Mouse (Mus musculus) midbrain, embryonic 14.5 days (tissue): Measurements from ENCODE around the gene Med17. TPM values are rescaled to one million over a fixed set of nuclear protein-coding genes. Genes with fewer than 3 reads are reported as not detected.

ENCODE experiments used
- ATAC-seq: fragments of 200-750 bp; cut with Nextera tagmentation; 2 replicates; pipeline ENCODE4 v1.8.0; 2017; ENCODE audit warnings: moderate number of reproducible peaks, moderate library complexity; ENCODE audit not compliant: low FRiP score, low TSS enrichment
- DNase-seq: peaks from one replicate; pipeline ENCODE4 v3.0.0-alpha.2; 2015
- H3K27ac ChIP-seq: fragments of 300-500 bp; sonication (generic); replicated peaks from 2 replicates; pipeline ENCODE4 v1.5.1; 2014; ENCODE audit warnings: mild to moderate bottlenecking, low read depth, low read length, moderate library complexity
- H3K27me3 ChIP-seq: fragments of 300-500 bp; sonication (generic); 2 replicates; pipeline ENCODE4 v1.6.1; 2014; ENCODE audit warnings: low read length, control low read depth, mixed read lengths; ENCODE audit not compliant: control insufficient read depth, insufficient read depth
- H3K36me3 ChIP-seq: fragments of 300-500 bp; sonication (generic); 2 replicates; pipeline ENCODE4 v1.6.1; 2014; ENCODE audit warnings: low read length, control low read depth; ENCODE audit not compliant: control insufficient read depth, insufficient read depth
- H3K4me1 ChIP-seq: fragments of 300-500 bp; sonication (generic); 2 replicates; pipeline ENCODE4 v1.6.1; 2014; ENCODE audit warnings: mild to moderate bottlenecking, antibody characterized with exemption, low read length, control low read depth; ENCODE audit not compliant: control insufficient read depth, insufficient read depth
- H3K4me2 ChIP-seq: fragments of 300-500 bp; sonication (generic); 2 replicates; pipeline ENCODE4 v1.6.1; 2014; ENCODE audit warnings: mild to moderate bottlenecking, low read length, moderate library complexity
- H3K4me3 ChIP-seq: fragments of 300-500 bp; sonication (generic); replicated peaks from 2 replicates; pipeline ENCODE4 v1.5.1; 2014; ENCODE audit warnings: low read depth, low read length
- H3K9ac ChIP-seq: fragments of 300-500 bp; sonication (generic); replicated peaks from 2 replicates; pipeline ENCODE4 v1.6.1; 2014; ENCODE audit warnings: mild to moderate bottlenecking, low read length, moderate library complexity
- H3K9me3 ChIP-seq: fragments of 300-500 bp; sonication (generic); 2 replicates; pipeline ENCODE4 v1.6.1; 2016; ENCODE audit warnings: low read length, control low read depth, mixed read lengths; ENCODE audit not compliant: control insufficient read depth
- WGBS: fragments of 180-500 bp; shearing (Covaris S2); extraction: QIAGEN DNeasy Blood & Tissue Kit; methylation state at CpG from one replicate; pipeline ENCODE4 v1.1.7; 2014; 5-methylcytosine and 5-hydroxymethylcytosine counted together
- polyA plus RNA-seq: library from polyadenylated mRNA; unstranded; fragments of >200 nt; fragmentation: Nextera tagmentation; extraction: Ambion mirVana; gene quantifications from 2 replicates; pipeline ENCODE4 v1.2.1, GENCODE M21; 2014

Med17 gene
- polyA plus RNA-seq, 1 experiment from 2014 or later, result 43.4 TPM

DNA sequence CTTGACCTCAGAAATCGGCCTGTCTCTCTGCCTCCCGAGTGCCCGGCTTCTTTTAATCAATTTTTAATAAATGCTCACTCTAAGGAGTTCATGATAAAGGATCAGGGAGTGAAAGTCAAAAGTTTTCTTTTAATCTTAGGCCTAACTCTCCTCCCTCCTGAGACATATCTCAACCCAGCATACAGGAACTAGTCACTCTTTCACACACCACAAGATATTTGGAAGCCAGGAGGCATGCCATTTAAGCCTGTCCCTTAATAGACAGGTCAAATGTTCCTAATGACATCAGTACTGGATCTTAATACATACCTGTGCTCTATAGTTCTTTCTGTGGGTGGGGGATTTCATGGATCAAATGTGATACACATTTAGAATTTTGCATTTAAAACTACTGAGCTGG lies 1.4 kb downstream of the Med17 start:
- H3K9ac ChIP-seq, result no peak overlapping the region
- H3K4me2 ChIP-seq, result peak overlapping the region; percentile 92
- peaks cover 16% of the 10 kb centered on the region for H3K4me1 ChIP-seq
- whole genome bisulfite sequencing, result 93% methylated on average over 3 of the region's 3 CpGs
- peaks cover 35% of the 10 kb centered on the region for H3K36me3 ChIP-seq
- no peak for DNase-seq
- H3K9me3 ChIP-seq, result no peaks in the 10 kb centered on the region
- H3K27me3 ChIP-seq, result no peaks in the 10 kb centered on the region
- no peak for ATAC-seq
- H3K27ac ChIP-seq, result no peak overlapping the region
- H3K4me3 ChIP-seq, result no peak overlapping the region

DNA sequence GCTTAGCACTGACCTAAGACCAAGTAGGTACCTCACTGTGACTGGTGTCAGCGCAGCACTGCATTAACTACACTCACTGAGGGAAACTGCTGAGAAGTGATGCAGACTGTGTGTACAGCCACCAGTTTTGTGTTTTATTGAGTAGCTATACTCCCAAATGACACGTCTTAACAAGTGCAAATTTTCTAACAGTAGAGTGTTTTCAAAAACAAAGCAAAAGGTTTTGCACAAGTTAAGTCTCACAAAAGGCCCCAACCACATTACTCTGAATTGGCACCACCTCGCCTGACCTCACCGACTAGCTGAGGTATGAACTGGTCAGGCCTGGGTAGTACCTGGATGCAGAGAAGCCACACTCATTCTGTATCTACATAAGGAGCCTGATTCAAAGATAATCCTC lies 2.9 kb downstream of the Med17 start:
- no peak overlapping the region for H3K27ac ChIP-seq
- ATAC-seq, result no peak
- H3K27me3 ChIP-seq, result no peaks in the 10 kb centered on the region
- H3K4me2 ChIP-seq, result no peak overlapping the region
- WGBS, result 95% methylated on average over 4 of the region's 4 CpGs
- H3K4me3 ChIP-seq, result no peak overlapping the region
- no peak for DNase-seq
- no peak overlapping the region for H3K9ac ChIP-seq
- H3K36me3 ChIP-seq, result peaks cover 50% of the 10 kb centered on the region
- H3K9me3 ChIP-seq, result no peaks in the 10 kb centered on the region
- peaks cover 16% of the 10 kb centered on the region for H3K4me1 ChIP-seq

DNA sequence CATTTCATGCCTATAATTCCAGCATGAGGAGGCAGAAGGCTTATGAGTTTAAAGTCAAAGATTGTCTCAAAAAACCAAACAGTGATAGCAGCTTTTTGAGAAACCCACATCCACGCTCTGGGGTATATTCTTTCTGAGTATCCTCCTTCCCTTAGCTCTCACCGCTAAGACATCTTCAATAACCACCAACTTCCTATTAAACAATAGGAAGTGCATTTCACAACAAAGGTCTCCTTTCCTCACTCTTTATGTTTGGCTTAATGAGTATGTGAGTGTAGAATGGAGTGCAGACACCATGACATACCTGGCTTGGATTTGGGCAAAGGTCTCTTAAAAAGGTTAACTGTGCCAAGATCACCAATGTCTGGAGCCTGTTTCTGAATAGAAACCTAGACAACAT lies 5.8 kb downstream of the Med17 start:
- Histone ChIP-seq H3K9ac (no peak overlapping the region), H3K4me2 (no peak overlapping the region), H3K4me3 (no peak overlapping the region), H3K36me3 (peaks cover 78% of the 10 kb centered on the region), H3K27ac (no peak overlapping the region), H3K9me3 (no peaks in the 10 kb centered on the region), H3K27me3 (no peaks in the 10 kb centered on the region), H3K4me1 (peaks cover 6% of the 10 kb centered on the region; the same call in 1 of the 2 replicates)
- 93% methylated on average over 2 of the region's 2 CpGs for WGBS
- DNase-seq (no peak), ATAC-seq (no peak)

DNA sequence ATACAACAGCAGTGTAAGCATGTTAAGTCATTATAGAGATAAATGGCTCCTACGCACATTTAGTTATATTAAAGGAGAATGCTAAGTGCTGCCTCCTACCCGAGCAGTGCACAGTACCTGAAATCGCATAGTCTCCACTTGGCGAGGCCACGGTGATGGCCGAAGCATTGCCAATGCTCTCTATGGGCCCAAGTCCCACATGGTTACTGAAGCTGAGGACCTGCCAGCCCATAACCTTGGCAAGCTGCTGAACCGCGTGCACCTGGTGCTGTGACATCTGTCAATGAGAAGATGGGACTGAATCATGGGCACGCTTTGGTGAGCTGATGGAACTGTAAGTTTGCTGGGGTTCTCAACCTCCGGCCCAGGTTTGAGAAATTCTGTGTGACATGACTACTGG lies 16.2 kb downstream of the Med17 start:
- Histone ChIP-seq H3K9me3 (no peaks in the 10 kb centered on the region), H3K4me1 (no peaks in the 10 kb centered on the region), H3K9ac (no peak overlapping the region), H3K4me2 (no peak overlapping the region), H3K4me3 (no peak overlapping the region), H3K27me3 (no peaks in the 10 kb centered on the region), H3K27ac (no peak overlapping the region), H3K36me3 (peaks cover 78% of the 10 kb centered on the region)
- WGBS, result 98% methylated on average over 10 of the region's 10 CpGs
- no peak for ATAC-seq
- DNase-seq, result no peak

DNA sequence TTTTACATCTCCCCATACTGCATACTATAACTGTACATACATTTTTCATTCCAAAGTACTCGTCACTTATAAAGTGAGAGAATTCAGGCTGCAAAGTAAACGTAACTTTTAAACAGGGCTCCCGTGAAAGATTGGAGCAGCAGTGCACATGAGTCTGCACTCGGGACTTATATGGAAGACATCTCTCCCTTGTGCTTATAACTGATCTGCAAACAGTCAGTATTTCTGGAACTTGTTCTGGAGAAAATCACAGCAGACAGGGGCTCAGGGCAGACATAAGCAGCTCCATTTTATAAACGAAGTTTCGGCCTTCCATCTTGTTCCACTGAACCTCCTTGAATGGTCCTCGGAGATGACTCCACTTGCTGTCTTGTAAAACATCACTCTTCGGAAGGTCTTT lies 17.8 kb downstream of the Med17 start:
- WGBS, result 96% methylated on average over 8 of the region's 8 CpGs

DNA sequence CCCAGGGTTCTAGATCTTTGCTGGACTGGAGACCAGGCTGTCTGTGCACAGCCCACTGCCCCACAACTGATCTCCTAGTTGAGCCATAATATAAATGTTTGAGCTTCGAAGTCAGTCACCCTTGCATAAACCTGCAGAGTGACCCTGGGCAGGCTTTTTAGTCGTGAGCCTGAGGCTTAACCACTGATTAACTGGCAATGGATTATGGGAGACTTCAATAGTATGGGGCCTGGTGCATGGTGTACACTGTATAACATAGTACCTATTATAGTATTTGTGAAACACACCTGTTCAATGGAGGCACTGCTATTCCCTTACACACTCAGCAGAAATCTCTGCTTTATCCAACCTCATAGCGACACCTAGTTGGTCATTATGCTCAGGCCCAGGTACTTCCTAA lies 23.5 kb downstream of the Med17 start:
- no peak for DNase-seq
- no peak for ATAC-seq
- Histone ChIP-seq H3K27me3 (no peaks in the 10 kb centered on the region), H3K36me3 (peaks cover 15% of the 10 kb centered on the region), H3K27ac (no peak overlapping the region), H3K9ac (no peak overlapping the region), H3K4me3 (no peak overlapping the region), H3K4me2 (no peak overlapping the region), H3K9me3 (no peaks in the 10 kb centered on the region), H3K4me1 (no peaks in the 10 kb centered on the region)
- 68% methylated on average over 3 of the region's 3 CpGs for WGBS

More for the DNA sequence above, 17.8 kb downstream of the Med17 start:
- no peaks in the 10 kb centered on the region for H3K4me1 ChIP-seq
- DNase-seq, result no peak
- no peaks in the 10 kb centered on the region for H3K9me3 ChIP-seq
- no peak for ATAC-seq
- no peaks in the 10 kb centered on the region for H3K27me3 ChIP-seq
- no peak overlapping the region for H3K4me2 ChIP-seq
- H3K36me3 ChIP-seq, result peaks cover 68% of the 10 kb centered on the region
- no peak overlapping the region for H3K27ac ChIP-seq
- H3K9ac ChIP-seq, result no peak overlapping the region
- no peak overlapping the region for H3K4me3 ChIP-seq

DNA sequence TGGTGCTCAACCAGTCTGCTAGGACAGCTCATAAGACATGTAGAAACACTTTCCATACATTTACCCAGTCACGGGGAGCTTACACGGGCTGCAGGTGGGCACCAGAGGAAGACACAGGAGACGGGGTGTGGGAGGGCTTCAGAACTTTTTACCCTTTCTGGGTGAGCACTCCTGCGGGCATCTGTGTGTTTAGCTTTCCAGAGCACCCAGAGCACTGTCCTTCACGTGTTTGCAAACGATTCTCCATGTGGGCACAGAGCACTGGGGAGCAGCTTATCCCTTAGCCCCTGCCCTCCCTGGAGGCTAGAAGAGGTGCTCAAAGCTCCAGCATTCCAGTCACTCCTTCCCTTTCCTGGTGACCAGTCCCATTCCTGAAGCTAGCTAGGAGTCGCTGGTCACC lies 25.2 kb downstream of the Med17 start:
- ATAC-seq (no peak), DNase-seq (no peak)
- Histone ChIP-seq H3K9ac (no peak overlapping the region), H3K27ac (no peak overlapping the region), H3K27me3 (no peaks in the 10 kb centered on the region), H3K4me3 (no peak overlapping the region), H3K36me3 (0 out of 2 replicates have a peak, but pooled peaks cover 4% of the 10 kb centered on the region), H3K4me2 (no peak overlapping the region), H3K4me1 (no peaks in the 10 kb centered on the region), H3K9me3 (no peaks in the 10 kb centered on the region)
- 88% methylated on average over 7 of the region's 7 CpGs for WGBS

DNA sequence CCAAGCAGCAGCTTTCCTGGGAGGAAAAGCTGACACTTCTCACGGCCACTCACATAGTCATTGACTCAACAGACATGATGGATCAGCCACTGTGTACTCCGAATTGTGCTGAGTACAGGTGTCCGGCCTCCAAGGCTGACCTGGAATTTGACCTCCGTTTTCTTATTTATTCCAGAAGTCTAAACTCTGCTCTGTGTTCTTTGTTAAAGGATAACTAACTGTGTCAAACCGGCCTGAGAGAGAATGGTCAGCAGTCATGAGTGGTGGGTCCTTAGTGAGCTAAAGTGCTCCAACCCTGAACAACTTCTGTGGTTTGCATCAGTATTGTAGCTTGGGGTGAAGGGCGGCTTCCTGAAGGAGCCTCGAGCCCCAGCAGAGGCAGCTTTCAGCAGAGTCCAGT lies 27.5 kb downstream of the Med17 start:
- no peak overlapping the region for H3K27ac ChIP-seq
- H3K27me3 ChIP-seq, result no peaks in the 10 kb centered on the region
- ATAC-seq (no peak), DNase-seq (no peak)
- no peaks in the 10 kb centered on the region for H3K9me3 ChIP-seq
- no peaks in the 10 kb centered on the region for H3K4me1 ChIP-seq
- H3K4me3 ChIP-seq, result no peak overlapping the region
- H3K4me2 ChIP-seq, result no peak overlapping the region
- WGBS, result 80% methylated on average over 7 of the region's 7 CpGs
- H3K9ac ChIP-seq, result no peak overlapping the region
- H3K36me3 ChIP-seq, result no peaks in the 10 kb centered on the region

DNA sequence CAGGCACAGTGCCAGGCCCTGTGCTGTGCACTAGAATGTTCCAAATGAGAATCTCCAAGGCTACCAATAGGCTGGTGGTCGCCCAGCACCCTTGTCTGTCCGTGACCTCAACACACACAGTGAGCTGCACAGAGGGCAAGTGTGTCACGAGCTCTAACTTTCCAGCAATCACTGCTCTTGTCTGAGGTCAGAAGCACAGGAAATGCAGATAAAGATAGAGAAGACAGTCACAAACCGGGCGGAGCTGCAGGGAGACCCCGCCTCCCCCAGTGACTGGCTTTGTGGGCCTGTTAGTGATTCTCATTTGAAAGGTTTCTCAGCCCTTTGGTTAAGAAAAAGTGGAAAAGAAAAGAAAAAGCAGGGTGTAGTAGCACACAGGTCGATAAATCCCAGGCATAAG lies 29.4 kb downstream of the Med17 start:
- ATAC-seq, result no peak
- 79% methylated on average over 7 of the region's 7 CpGs for WGBS
- Histone ChIP-seq H3K36me3 (no peaks in the 10 kb centered on the region), H3K4me1 (no peaks in the 10 kb centered on the region), H3K27ac (no peak overlapping the region), H3K4me3 (no peak overlapping the region), H3K27me3 (no peaks in the 10 kb centered on the region), H3K9ac (no peak overlapping the region), H3K4me2 (no peak overlapping the region), H3K9me3 (no peaks in the 10 kb centered on the region)
- DNase-seq, result no peak
